Mouse (Mus musculus): ENCODE results near the gene Sf3b6.
A peak's percentile ranks its signal among the peaks of the same experiment; 100 is the strongest.
"Not testable (repeated sequence)": the region's sequence is repeated elsewhere in the genome, so short reads cannot be mapped to it uniquely, and the experiment has no call there.

Gene Sf3b6

GRCm38 (mm10) chr12:4817361-4818101, at the start of gene Sf3b6:
TSS of gene Sf3b6 (plus strand) at chr12:4817544.
- peak; percentile 98 to 99 for DNase-seq (ENCODE audit: low spot score in 2 of 2)

- DNase-seq (ENCODE audit: low spot score in 2 of 2), result peak; percentile 91 to 92
These were observed 48.6 kb upstream of the Sf3b6 start, which contains the start of the genes Pfn4 and Fam228b for GRCm38 (mm10) chr12:4768492-4769332. TSS of gene Pfn4 (plus strand) at chr12:4769022. TSS of gene Fam228b (minus strand) at chr12:4769267.

GRCm38 (mm10) chr12:4769333-4769723, 48.0 kb upstream of the Sf3b6 start:
- DNase-seq (ENCODE audit: low spot score in 2 of 2), result no peak

GRCm38 (mm10) chr12:4774895-4775587, 42.3 kb upstream of the Sf3b6 start:
- no peak for DNase-seq (ENCODE audit: low spot score in 2 of 2)

- DNase-seq (ENCODE audit: low spot score in 2 of 2), result no peak
These were observed 41.8 kb upstream of the Sf3b6 start for GRCm38 (mm10) chr12:4775588-4775949.

GRCm38 (mm10) chr12:4777734-4778133, 39.6 kb upstream of the Sf3b6 start:
- DNase-seq (ENCODE audit: low spot score in 2 of 2), result no peak

- DNase-seq (ENCODE audit: low spot score in 2 of 2), result no peak
These were observed 37.1 kb upstream of the Sf3b6 start for GRCm38 (mm10) chr12:4780245-4780644.

GRCm38 (mm10) chr12:4781270-4781669, 36.1 kb upstream of the Sf3b6 start:
- DNase-seq (ENCODE audit: low spot score in 2 of 2), result no peak

GRCm38 (mm10) chr12:4781725-4782404, 35.5 kb upstream of the Sf3b6 start:
- DNase-seq (ENCODE audit: low spot score in 2 of 2), result not testable (repeated sequence)

- no peak for DNase-seq (ENCODE audit: low spot score in 2 of 2)
These were observed 33.7 kb upstream of the Sf3b6 start for GRCm38 (mm10) chr12:4783598-4783997.

- no peak for DNase-seq (ENCODE audit: low spot score in 2 of 2)
These were observed 32.9 kb upstream of the Sf3b6 start for GRCm38 (mm10) chr12:4784466-4784865.

- not testable (repeated sequence) for DNase-seq (ENCODE audit: low spot score in 2 of 2)
These were observed 29.2 kb upstream of the Sf3b6 start for GRCm38 (mm10) chr12:4788128-4788527.

GRCm38 (mm10) chr12:4793718-4794117, 23.6 kb upstream of the Sf3b6 start:
- DNase-seq (ENCODE audit: low spot score in 2 of 2), result no peak

- not testable (repeated sequence) for DNase-seq (ENCODE audit: low spot score in 2 of 2)
These were observed 19.9 kb upstream of the Sf3b6 start for GRCm38 (mm10) chr12:4797471-4797870.

GRCm38 (mm10) chr12:4811036-4811435, 6.3 kb upstream of the Sf3b6 start:
- DNase-seq (ENCODE audit: low spot score in 2 of 2), result no peak

GRCm38 (mm10) chr12:4811705-4812104, 5.6 kb upstream of the Sf3b6 start:
- DNase-seq (ENCODE audit: low spot score in 2 of 2), result no peak

- DNase-seq (ENCODE audit: low spot score in 2 of 2), result no peak
These were observed 3.7 kb upstream of the Sf3b6 start for GRCm38 (mm10) chr12:4813636-4814035.

GRCm38 (mm10) chr12:4816680-4817360, 524 bp upstream of the Sf3b6 start:
- no peak for DNase-seq (ENCODE audit: low spot score in 2 of 2)

GRCm38 (mm10) chr12:4827256-4827655, 9.9 kb downstream of the Sf3b6 start:
- no peak for DNase-seq (ENCODE audit: low spot score in 2 of 2)

GRCm38 (mm10) chr12:4836959-4837358, 19.6 kb downstream of the Sf3b6 start:
- DNase-seq (ENCODE audit: low spot score in 2 of 2), result no peak

- DNase-seq (ENCODE audit: low spot score in 2 of 2), result no peak
These were observed 22.7 kb downstream of the Sf3b6 start for GRCm38 (mm10) chr12:4840010-4840409.

Data from spleen, postnatal 36 days (tissue).